ENCODE assay signal across 20 mouse cellular contexts in the genomic region with DNA sequence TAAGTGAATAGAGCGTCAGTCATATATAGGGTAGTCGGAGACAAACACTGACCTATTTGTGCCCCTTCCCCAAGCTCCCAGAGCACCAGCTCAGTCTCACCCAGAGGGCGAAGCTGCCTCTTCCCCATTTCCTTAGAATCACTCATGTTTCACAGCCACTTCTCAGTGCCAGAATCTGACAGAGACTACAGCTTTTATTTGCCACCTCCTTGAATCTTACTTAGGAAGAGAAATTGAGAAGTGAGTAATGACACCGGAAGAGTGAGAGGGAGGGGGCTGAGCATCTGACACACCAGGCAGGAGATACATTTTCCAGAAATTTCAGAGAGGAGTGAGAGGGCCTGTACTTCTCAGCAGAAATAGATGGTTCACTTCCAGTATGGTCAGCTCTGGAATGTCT. TPM values are rescaled to one million over a fixed set of nuclear protein-coding genes. Genes with fewer than 3 reads are reported as not detected.
DNase-seq lines count a peak whose midpoint lies in the region; ATAC-seq and TF ChIP-seq lines count a peak whose summit lies in the region.
"Had no signal": no experiment of that assay in that cellular context is flagged by ENCODE, and none has a peak within 500 bp of the region (broad histone marks: within the 10 kb centered on the region; RNA-seq: fewer than 3 reads in every experiment).

A gene (minus strand): TSS at position 224 of the 400 bp plus-strand sequence.

- H3K9ac ChIP-seq in intestine, postnatal 0 days (ENCODE audit: low read depth, low read length) = no peak within 1 kb of the TSS
- H3K9ac ChIP-seq: embryonic facial prominence, embryonic 12.5 days; forebrain, embryonic 15.5 days; heart, embryonic 15.5 days; hindbrain, embryonic 14.5 days; intestine, embryonic 15.5 days had no signal

- TF ChIP-seq CTCF in intestine, postnatal 0 days (IDR thresholded peaks at IDR 0.05; ENCODE audit: low read depth) = no peak

- no peaks in the 10 kb centered on the region for H3K36me3 ChIP-seq in intestine, postnatal 0 days (ENCODE audit: control insufficient read depth, insufficient read depth)
- H3K36me3 ChIP-seq: embryonic facial prominence, embryonic 12.5 days; forebrain, embryonic 15.5 days; heart, embryonic 10.5 days; heart, embryonic 15.5 days; intestine, embryonic 15.5 days had no signal

- peak; percentile 46; the same call in 1 of the 2 replicates for ATAC-seq in megakaryocyte progenitor cell, adult 5-6 weeks (replicated peaks; ENCODE audit: poor library complexity)
- ATAC-seq in intestine, postnatal 0 days = no peak
- ATAC-seq: forebrain, embryonic 15.5 days; intestine, embryonic 15.5 days had no signal

- 84% methylated on average over 4 of the region's 4 CpGs for WGBS in intestine, postnatal 0 days

- H3K4me1 ChIP-seq in brown adipose tissue, adult 24 weeks (ENCODE audit: control insufficient read depth, insufficient read depth, insufficient read length, low read length) = no peaks in the 10 kb centered on the region
- H3K4me1 ChIP-seq in intestine, postnatal 0 days (replicated peaks; ENCODE audit: control insufficient read depth, insufficient read depth, low read length) = no peaks in the 10 kb centered on the region
- H3K4me1 ChIP-seq: embryonic facial prominence, embryonic 12.5 days; forebrain, embryonic 15.5 days; heart, embryonic 10.5 days; heart, embryonic 15.5 days; intestine, embryonic 15.5 days had no signal

- no peak within 1 kb of the TSS for H3K4me2 ChIP-seq in intestine, postnatal 0 days (replicated peaks; ENCODE audit: low read depth)
- H3K4me2 ChIP-seq: embryonic facial prominence, embryonic 12.5 days; forebrain, embryonic 15.5 days; heart, embryonic 15.5 days; hindbrain, embryonic 14.5 days; intestine, embryonic 15.5 days had no signal

- no peak within 1 kb of the TSS for H3K27ac ChIP-seq in brown adipose tissue, adult 24 weeks (replicated peaks; ENCODE audit: low read depth, low read length)
- H3K27ac ChIP-seq in intestine, postnatal 0 days (ENCODE audit: low read depth, low read length) = no peak within 1 kb of the TSS
- H3K27ac ChIP-seq: embryonic facial prominence, embryonic 12.5 days; forebrain, embryonic 15.5 days; heart, embryonic 10.5 days; heart, embryonic 15.5 days; hindbrain, embryonic 14.5 days; intestine, embryonic 15.5 days had no signal

- H3K4me3 ChIP-seq in brown adipose tissue, adult 24 weeks (ENCODE audit: insufficient read depth, low read depth, low read length) = no peak within 1 kb of the TSS
- H3K4me3 ChIP-seq in intestine, postnatal 0 days (ENCODE audit: low read depth, low read length) = no peak within 1 kb of the TSS
- H3K4me3 ChIP-seq: embryonic facial prominence, embryonic 12.5 days; forebrain, embryonic 15.5 days; heart, embryonic 10.5 days; heart, embryonic 15.5 days; intestine, embryonic 15.5 days had no signal

- H3K27me3 ChIP-seq in intestine, postnatal 0 days (replicated peaks; ENCODE audit: control insufficient read depth, insufficient read depth, low read length) = no peaks in the 10 kb centered on the region
- H3K27me3 ChIP-seq: embryonic facial prominence, embryonic 12.5 days; forebrain, embryonic 15.5 days; heart, embryonic 15.5 days; intestine, embryonic 15.5 days had no signal

- DNase-seq in brain, adult 2 months (ENCODE audit: low read depth, low spot score) = peak; percentile 53
- peak; percentile 2 for DNase-seq in telencephalon, adult 2 months (ENCODE audit: low read depth, low spot score)
- no peak for DNase-seq in left cerebral cortex, adult 18-20 months (ENCODE audit: low spot score in 2 of 2)
- DNase-seq: adrenal gland, adult 8-10 months; adrenal gland, postnatal 36 days; cerebellum, adult 11-12 months; cerebellum, postnatal 10 days; gastrocnemius, postnatal 14 days; heart, postnatal 14 days had no signal

- no peaks in the 10 kb centered on the region for H3K9me3 ChIP-seq in intestine, postnatal 0 days (ENCODE audit: control insufficient read depth)
- H3K9me3 ChIP-seq: heart, embryonic 15.5 days; intestine, embryonic 15.5 days had no signal

RNA-seq across cellular contexts. Expression of the gene that starts here (rescaled TPM):
- 6.4 and 10.3 TPM in 2 replicates for polyA plus RNA-seq in brown adipose tissue, adult 24 weeks (2012; ENCODE audit: insufficient read depth, insufficient read length, missing spikeins)
- total RNA-seq in megakaryocyte progenitor cell, adult 5-6 weeks (2015) = 0.35 and 2.1 TPM in 2 replicates
- 0.37 and 0.84 TPM in 2 replicates for total RNA-seq in megakaryocyte progenitor cell, adult 5-6 weeks (2017)
- 1 to 10 TPM; 1.7 to 2.2 TPM for total RNA-seq in left cerebral cortex, adult 18-20 months (2021)
- polyA plus RNA-seq in intestine, postnatal 0 days (2015; fragmentation: Nextera tagmentation; extraction: Ambion mirVana) = 0.22 and 0.27 TPM in 2 replicates
- total RNA-seq: ES-E14; gastrocnemius, postnatal 14 days had no signal
- polyA plus RNA-seq: embryonic facial prominence, embryonic 12.5 days; forebrain, embryonic 11.5 days; forebrain, embryonic 15.5 days; heart, embryonic 10.5 days had no signal

Comparison
In these comparisons a context has a peak if more than half of its experiments do, and no peak if none do; other contexts are left out.
1. DNase-seq: peak in brain, adult 2 months (single experiment) and telencephalon, adult 2 months (single experiment); none in left cerebral cortex, adult 18-20 months (0 of 2).